Comparison of ENCODE assay signal across 17 mouse cellular contexts in the genomic region with DNA sequence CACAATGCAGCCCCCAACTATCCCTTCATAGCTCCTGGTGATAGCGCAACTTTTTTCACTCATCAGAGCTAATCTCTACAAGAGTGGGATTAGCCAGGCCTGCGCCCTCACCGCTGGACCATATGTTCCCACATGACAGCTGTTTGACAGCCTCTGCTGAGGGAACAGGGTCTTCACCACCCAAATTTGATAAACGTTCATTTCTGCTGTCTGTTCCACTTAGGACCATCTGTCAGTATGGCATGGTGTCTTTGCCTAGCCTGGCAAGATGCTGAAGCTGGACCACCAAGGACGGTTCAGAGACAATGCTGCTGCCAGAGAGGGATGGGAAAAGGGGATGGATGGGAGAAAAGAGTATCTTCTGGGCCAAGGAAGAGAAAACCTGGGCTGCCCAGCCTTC.
"Had no signal": no experiment of that assay in that cellular context is flagged by ENCODE, and none has a peak within 500 bp of the region (broad histone marks: within the 10 kb centered on the region; RNA-seq: fewer than 3 reads in every experiment).

No protein-coding gene starts in this region.

- H3K36me3 ChIP-seq: liver, embryonic 13.5 days; midbrain, embryonic 15.5 days; neural tube, embryonic 13.5 days; stomach, embryonic 15.5 days had no signal

- ATAC-seq: midbrain, embryonic 15.5 days had no signal

- H3K9me3 ChIP-seq: liver, embryonic 13.5 days; midbrain, embryonic 15.5 days; neural tube, embryonic 13.5 days; stomach, embryonic 15.5 days had no signal

- H3K4me1 ChIP-seq: liver, embryonic 13.5 days had no signal

- H3K27me3 ChIP-seq: liver, embryonic 13.5 days; midbrain, embryonic 15.5 days; neural tube, embryonic 13.5 days; stomach, embryonic 15.5 days had no signal

- H3K4me2 ChIP-seq: liver, embryonic 13.5 days; midbrain, embryonic 11.5 days; midbrain, embryonic 15.5 days; neural tube, embryonic 13.5 days; stomach, embryonic 15.5 days had no signal

- H3K9ac ChIP-seq: liver, embryonic 13.5 days; midbrain, embryonic 15.5 days; neural tube, embryonic 13.5 days; stomach, embryonic 15.5 days had no signal

- H3K4me3 ChIP-seq: layer of hippocampus, adult 2 months; liver, embryonic 13.5 days; midbrain, embryonic 15.5 days; myocyte; neural tube, embryonic 13.5 days; stomach, embryonic 15.5 days had no signal

- DNase-seq: kidney, adult 2 months; kidney, postnatal 25 days; layer of hippocampus, postnatal 36 days; liver, embryonic 13.5 days; lung, adult 2 months; lung, postnatal 14 days; lung, postnatal 4 days; right cerebral cortex, postnatal 25 days; spleen, adult 18-20 months; thymus, postnatal 25 days had no signal

- H3K27ac ChIP-seq: kidney, postnatal 0 days; layer of hippocampus, adult 2 months; liver, embryonic 13.5 days; midbrain, embryonic 15.5 days; neural tube, embryonic 13.5 days; stomach, embryonic 15.5 days had no signal
